Mouse (Mus musculus) layer of hippocampus, adult 9-10 months (tissue): Measurements from ENCODE around the gene Mthfsl.
"Not testable (repeated sequence)": the region's sequence is repeated elsewhere in the genome, so short reads cannot be mapped to it uniquely, and the experiment has no call there.

Experiments used
- DNase-seq: peaks from one replicate; pipeline ENCODE4 v3.0.0; 2022; ENCODE audit warnings: low spot score

The Mthfsl gene

DNA sequence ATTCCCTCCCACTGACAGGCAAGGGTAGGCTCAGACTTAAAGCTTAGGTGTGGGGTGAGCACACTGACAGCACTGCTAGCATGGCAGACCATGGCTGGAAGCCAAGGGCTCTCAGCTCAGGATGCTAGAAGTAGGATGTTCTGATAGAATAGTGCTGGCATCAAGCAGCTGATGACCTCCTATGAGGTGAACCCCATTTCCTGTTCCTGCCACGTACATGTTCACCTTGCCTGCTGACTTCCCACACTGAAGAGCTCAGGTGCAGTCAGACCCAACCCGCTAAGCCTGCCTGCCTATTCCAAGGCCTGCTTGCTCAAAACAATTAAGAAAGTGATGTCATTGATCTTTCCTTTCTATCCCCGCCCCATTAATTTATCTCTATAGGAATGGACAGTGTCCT lies 30.6 kb downstream of the Mthfsl start:
- DNase-seq: not testable (repeated sequence)

- not testable (repeated sequence) for DNase-seq
Observed at GRCm38 (mm10) chr9:88686719-88687118, 33.4 kb downstream of the Mthfsl start.

- DNase-seq: not testable (repeated sequence)
Observed at GRCm38 (mm10) chr9:88658341-88658740, 61.8 kb downstream of the Mthfsl start.

DNA sequence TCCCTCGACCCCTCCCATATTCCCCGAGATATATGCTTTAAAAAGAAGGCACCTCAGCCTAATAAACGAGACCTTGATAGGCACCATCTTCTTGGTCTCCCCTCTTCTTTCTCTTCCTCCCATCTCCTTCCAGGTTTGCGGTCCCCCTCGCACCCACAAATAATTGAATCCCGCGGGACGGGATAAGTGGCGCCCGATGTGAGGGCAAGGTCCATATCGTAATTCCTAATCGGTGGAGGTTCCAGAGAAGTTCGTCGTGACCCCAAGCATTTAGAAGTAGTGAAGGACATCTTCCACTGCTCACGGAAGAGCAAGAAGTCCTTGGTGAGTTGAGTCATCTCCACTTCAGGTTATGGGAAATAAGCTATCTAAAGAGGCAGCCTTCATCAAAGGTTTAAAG lies 69.4 kb downstream of the Mthfsl start:
- not testable (repeated sequence) for DNase-seq
